11 mouse cellular contexts compared by ENCODE assay signal in the genomic region with DNA sequence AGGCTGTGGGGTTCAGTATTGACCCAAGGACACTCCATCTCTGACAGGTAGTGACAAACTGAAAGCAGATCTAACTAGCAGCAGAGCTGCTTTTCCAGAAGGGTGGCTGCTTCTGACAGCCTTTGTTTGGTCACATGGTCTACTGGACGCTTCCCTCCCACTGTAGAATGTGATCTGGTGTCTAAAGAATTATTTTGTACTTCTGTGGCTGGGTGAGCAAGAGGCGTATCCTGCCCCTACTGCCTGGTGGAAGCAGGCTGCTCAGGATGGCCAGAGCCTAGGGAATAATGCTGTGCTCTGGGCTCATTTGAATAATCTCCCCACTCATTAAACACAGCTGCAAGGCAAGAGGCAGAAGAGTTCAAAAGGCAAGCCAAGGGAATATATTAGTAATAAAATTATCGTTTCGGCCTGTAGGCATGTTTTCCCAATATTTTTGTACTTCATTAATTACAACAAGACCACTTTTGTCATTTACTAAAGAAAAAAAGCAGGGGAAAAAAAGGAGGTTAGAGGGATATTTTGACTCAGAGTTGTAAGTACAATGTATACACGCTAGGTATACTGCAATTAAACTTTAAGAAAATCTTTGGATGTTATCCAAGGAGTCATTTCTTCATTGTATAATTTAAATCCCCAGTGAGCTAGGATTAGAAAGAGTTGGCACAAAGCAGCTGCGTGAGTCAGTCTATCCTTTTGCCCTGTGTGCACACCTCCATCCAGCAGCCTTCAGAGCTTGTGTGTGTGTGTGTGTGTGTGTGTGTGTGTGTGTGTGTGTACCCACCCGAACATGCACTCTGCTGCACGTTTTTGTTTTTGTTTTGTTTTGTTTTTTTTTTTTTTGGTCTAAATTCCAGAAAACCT.
A peak's percentile ranks its signal among the peaks of the same experiment; 100 is the strongest.
DNase-seq lines count a peak whose midpoint lies in the region; ATAC-seq and TF ChIP-seq lines count a peak whose summit lies in the region.
"Had no signal": no experiment of that assay in that cellular context is flagged by ENCODE, and none has a peak within 500 bp of the region (broad histone marks: within the 10 kb centered on the region; RNA-seq: fewer than 3 reads in every experiment).

No protein-coding gene starts in this region.

- H3K27ac ChIP-seq in hindbrain, embryonic 10.5 days, result peak overlapping the region; percentile 66
- no peak overlapping the region for H3K27ac ChIP-seq in limb, embryonic 14.5 days (replicated peaks; ENCODE audit: low read depth, low read length)
- H3K27ac ChIP-seq: limb, embryonic 15.5 days had no signal

- no peaks in the 10 kb centered on the region for H3K79me3 ChIP-seq in C2C12 (ENCODE audit: low read depth)

- H3K27me3 ChIP-seq in C2C12 (ENCODE audit: control insufficient read depth, insufficient read depth, insufficient read length), result no peaks in the 10 kb centered on the region
- no peaks in the 10 kb centered on the region for H3K27me3 ChIP-seq in hindbrain, embryonic 10.5 days (ENCODE audit: insufficient read depth, poor library complexity, severe bottlenecking)
- H3K27me3 ChIP-seq in limb, embryonic 14.5 days (ENCODE audit: control insufficient read depth, insufficient read depth, low read length), result no peaks in the 10 kb centered on the region
- H3K27me3 ChIP-seq: limb, embryonic 15.5 days had no signal

- WGBS in hindbrain, embryonic 10.5 days, result 62% methylated on average over 8 of the region's 8 CpGs
- 38% methylated on average over 8 of the region's 8 CpGs for WGBS in limb, embryonic 14.5 days

- H3K4me3 ChIP-seq in C2C12 (ENCODE audit: insufficient read depth, poor library complexity, severe bottlenecking), result no peak overlapping the region
- no peak overlapping the region for H3K4me3 ChIP-seq in hindbrain, embryonic 10.5 days
- no peak overlapping the region for H3K4me3 ChIP-seq in limb, embryonic 14.5 days (replicated peaks; ENCODE audit: low read length)
- H3K4me3 ChIP-seq: limb, embryonic 15.5 days had no signal

- no peak for TF ChIP-seq CTCF in C2C12 (IDR thresholded peaks at IDR 0.05; ENCODE audit: control insufficient read depth, insufficient read depth, insufficient read length)

- H3K79me2 ChIP-seq in C2C12 (ENCODE audit: control insufficient read depth, insufficient read depth), result no peaks in the 10 kb centered on the region

- DNase-seq in MN1 (ENCODE audit: low spot score) (peak; percentile 24), liver (no peak)
- peak; percentile 9 for DNase-seq in hindbrain, embryonic 10.5 days (ENCODE audit: low spot score)
- peak; percentile 37 for DNase-seq in limb, embryonic 14.5 days (ENCODE audit: low spot score)
- no peak for DNase-seq in adrenal gland, postnatal 36 days
- no peak for DNase-seq in thymus, postnatal 14 days
- DNase-seq: cerebellum, adult 11 months; heart, postnatal 36 days had no signal

- H3K4me1 ChIP-seq in hindbrain, embryonic 10.5 days (replicated peaks), result peaks cover 19% of the 10 kb centered on the region
- H3K4me1 ChIP-seq in limb, embryonic 14.5 days (ENCODE audit: control insufficient read depth, insufficient read depth, low read length), result peaks cover 5% of the 10 kb centered on the region; the same call in 1 of the 2 replicates

- no peaks in the 10 kb centered on the region for H3K9me3 ChIP-seq in hindbrain, embryonic 10.5 days
- H3K9me3 ChIP-seq in limb, embryonic 14.5 days (ENCODE audit: control insufficient read depth, low read length), result no peaks in the 10 kb centered on the region
- H3K9me3 ChIP-seq: limb, embryonic 15.5 days had no signal

- no peaks in the 10 kb centered on the region for H3K36me3 ChIP-seq in C2C12 (ENCODE audit: control insufficient read depth, insufficient read depth)
- H3K36me3 ChIP-seq in hindbrain, embryonic 10.5 days, result no peaks in the 10 kb centered on the region
- H3K36me3 ChIP-seq in limb, embryonic 14.5 days (ENCODE audit: control insufficient read depth, insufficient read depth, low read length), result no peaks in the 10 kb centered on the region
- H3K36me3 ChIP-seq: limb, embryonic 15.5 days had no signal

- H3ac ChIP-seq in C2C12 (ENCODE audit: control insufficient read depth, insufficient read length, low read depth), result no peak overlapping the region

- no peak overlapping the region for H3K9ac ChIP-seq in limb, embryonic 14.5 days (ENCODE audit: low read depth, low read length, severe bottlenecking)
- H3K9ac ChIP-seq: limb, embryonic 15.5 days had no signal

- ATAC-seq in limb, embryonic 14.5 days (ENCODE audit: low FRiP score, low read depth), result 0 out of 2 replicates have a peak, but pooled peaks have one; percentile 34
- no peak for ATAC-seq in megakaryocyte progenitor cell, adult 5-6 weeks (replicated peaks; ENCODE audit: poor library complexity)

- TF ChIP-seq POLR2A in limb, embryonic 14.5 days (IDR thresholded peaks at IDR 0.05; ENCODE audit: borderline replicate concordance, extremely low read depth, insufficient read depth, insufficient read length), result no peak

- H3K4me2 ChIP-seq in limb, embryonic 14.5 days (replicated peaks; ENCODE audit: low read depth, low read length, severe bottlenecking), result no peak overlapping the region
- H3K4me2 ChIP-seq: limb, embryonic 15.5 days had no signal

TF ChIP-seq in C2C12, 6 proteins besides CTCF, POLR2A, EP300 and RAD21:
- TF ChIP-seq MAX (IDR thresholded peaks at IDR 0.05), result no peak
- TF ChIP-seq USF1 (IDR thresholded peaks at IDR 0.05; ENCODE audit: low read depth), result peak; percentile 80
- TF ChIP-seq CEBPB (IDR thresholded peaks at IDR 0.05; ENCODE audit: low read depth), result no peak

Comparison
In these comparisons a context has a peak if more than half of its experiments do, and no peak if none do; other contexts are left out.
1. DNase-seq: peak in MN1 (single experiment), hindbrain, embryonic 10.5 days (single experiment) and limb, embryonic 14.5 days (single experiment); none in liver (single experiment), adrenal gland, postnatal 36 days (0 of 2) and thymus, postnatal 14 days (single experiment).